Mouse (Mus musculus): ENCODE results near the gene Uggt2. TPM values are rescaled to one million over a fixed set of nuclear protein-coding genes. Genes with fewer than 3 reads are reported as not detected.

Uggt2 gene
- polyA plus RNA-seq, 1 experiment from 2014 or later: 5.9 TPM

DNA sequence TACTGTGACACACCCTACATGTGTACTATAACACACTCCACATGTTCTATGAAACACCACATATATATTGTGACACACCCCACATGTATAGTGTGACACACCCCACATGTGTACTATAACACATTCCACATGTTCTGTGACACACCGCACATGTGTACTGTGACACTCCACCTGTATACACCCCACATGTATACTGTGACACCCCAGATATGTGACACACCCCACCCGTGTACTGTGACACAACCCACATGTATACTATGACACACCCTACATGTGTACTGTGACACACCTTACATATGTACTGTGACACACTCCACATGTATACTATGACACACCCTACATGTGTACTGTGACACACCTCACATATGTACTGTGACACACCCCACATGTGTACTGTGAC is 28.1 kb upstream of the Uggt2 start:
- H3K27ac ChIP-seq (ENCODE audit: low read length): no peak overlapping the region
- no peaks in the 10 kb centered on the region for H3K4me1 ChIP-seq (ENCODE audit: insufficient read depth, low read depth, low read length)
- ATAC-seq: no peak
- no peak overlapping the region for H3K9ac ChIP-seq (replicated peaks; ENCODE audit: low read depth)
- H3K4me2 ChIP-seq (replicated peaks; ENCODE audit: low read depth, low read length): no peak overlapping the region
- H3K27me3 ChIP-seq (replicated peaks; ENCODE audit: insufficient read depth, low read length): no peaks in the 10 kb centered on the region
- TF ChIP-seq CTCF (IDR thresholded peaks at IDR 0.05) (no peak), EP300 (IDR thresholded peaks at IDR 0.05) (no peak)
- H3K4me3 ChIP-seq (ENCODE audit: low read depth, low read length): no peak overlapping the region
- no peaks in the 10 kb centered on the region for H3K9me3 ChIP-seq (ENCODE audit: low read length)
- no peaks in the 10 kb centered on the region for H3K36me3 ChIP-seq (ENCODE audit: insufficient read depth, low read length)
- 90% methylated on average over 2 of the region's 2 CpGs for WGBS
- no peak for DNase-seq (ENCODE audit: low spot score)

- H3K4me3 ChIP-seq (ENCODE audit: low read depth, low read length): no peak overlapping the region
- no peak overlapping the region for H3K9ac ChIP-seq (replicated peaks; ENCODE audit: low read depth)
- 64% methylated on average over 4 of the region's 4 CpGs for WGBS
- H3K36me3 ChIP-seq (ENCODE audit: insufficient read depth, low read length): no peaks in the 10 kb centered on the region
- no peak overlapping the region for H3K4me2 ChIP-seq (replicated peaks; ENCODE audit: low read depth, low read length)
- no peaks in the 10 kb centered on the region for H3K9me3 ChIP-seq (ENCODE audit: low read length)
- DNase-seq (ENCODE audit: low spot score): no peak
- no peak overlapping the region for H3K27ac ChIP-seq (ENCODE audit: low read length)
- no peak for TF ChIP-seq CTCF (IDR thresholded peaks at IDR 0.05)
- TF ChIP-seq EP300 (IDR thresholded peaks at IDR 0.05): no peak
- H3K27me3 ChIP-seq (replicated peaks; ENCODE audit: insufficient read depth, low read length): no peaks in the 10 kb centered on the region
- H3K4me1 ChIP-seq (ENCODE audit: insufficient read depth, low read depth, low read length): no peaks in the 10 kb centered on the region
- ATAC-seq: no peak
Observed at GRCm38 (mm10) chr14:119125840-119126239, 26.6 kb upstream of the Uggt2 start.

GRCm38 (mm10) chr14:119124061-119124460 is 24.8 kb upstream of the Uggt2 start:
- Histone ChIP-seq H3K36me3 (ENCODE audit: insufficient read depth, low read length) (no peaks in the 10 kb centered on the region), H3K27me3 (replicated peaks; ENCODE audit: insufficient read depth, low read length) (no peaks in the 10 kb centered on the region), H3K4me2 (replicated peaks; ENCODE audit: low read depth, low read length) (peak overlapping the region; percentile 51; the same call in 1 of the 2 replicates), H3K27ac (ENCODE audit: low read length) (no peak overlapping the region), H3K9ac (replicated peaks; ENCODE audit: low read depth) (no peak overlapping the region), H3K9me3 (ENCODE audit: low read length) (no peaks in the 10 kb centered on the region), H3K4me1 (ENCODE audit: insufficient read depth, low read depth, low read length) (no peaks in the 10 kb centered on the region), H3K4me3 (ENCODE audit: low read depth, low read length) (peak overlapping the region; percentile 23; the same call in 1 of the 2 replicates)
- ATAC-seq (peak; percentile 68), DNase-seq (ENCODE audit: low spot score) (peak; percentile 57)
- WGBS: 29% methylated on average over 3 of the region's 3 CpGs
- TF ChIP-seq CTCF (IDR thresholded peaks at IDR 0.05) (peak; percentile 72), EP300 (IDR thresholded peaks at IDR 0.05) (no peak)

- H3K4me1 ChIP-seq (ENCODE audit: insufficient read depth, low read depth, low read length): no peaks in the 10 kb centered on the region
- H3K36me3 ChIP-seq (ENCODE audit: insufficient read depth, low read length): no peaks in the 10 kb centered on the region
- WGBS: 7% methylated on average over 12 of the region's 12 CpGs
- DNase-seq (ENCODE audit: low spot score) (peak; percentile 49), ATAC-seq (peak; percentile 26; the same call in 1 of the 2 replicates)
- no peaks in the 10 kb centered on the region for H3K27me3 ChIP-seq (replicated peaks; ENCODE audit: insufficient read depth, low read length)
- no peak overlapping the region for H3K9ac ChIP-seq (replicated peaks; ENCODE audit: low read depth)
- H3K4me3 ChIP-seq (ENCODE audit: low read depth, low read length): peak overlapping the region; percentile 23; the same call in 1 of the 2 replicates
- TF ChIP-seq EP300 (IDR thresholded peaks at IDR 0.05) (no peak), CTCF (IDR thresholded peaks at IDR 0.05) (no peak)
- no peak overlapping the region for H3K27ac ChIP-seq (ENCODE audit: low read length)
- H3K9me3 ChIP-seq (ENCODE audit: low read length): no peaks in the 10 kb centered on the region
- H3K4me2 ChIP-seq (replicated peaks; ENCODE audit: low read depth, low read length): peak overlapping the region; percentile 51
Observed at GRCm38 (mm10) chr14:119123582-119123981, 24.4 kb upstream of the Uggt2 start.

DNA sequence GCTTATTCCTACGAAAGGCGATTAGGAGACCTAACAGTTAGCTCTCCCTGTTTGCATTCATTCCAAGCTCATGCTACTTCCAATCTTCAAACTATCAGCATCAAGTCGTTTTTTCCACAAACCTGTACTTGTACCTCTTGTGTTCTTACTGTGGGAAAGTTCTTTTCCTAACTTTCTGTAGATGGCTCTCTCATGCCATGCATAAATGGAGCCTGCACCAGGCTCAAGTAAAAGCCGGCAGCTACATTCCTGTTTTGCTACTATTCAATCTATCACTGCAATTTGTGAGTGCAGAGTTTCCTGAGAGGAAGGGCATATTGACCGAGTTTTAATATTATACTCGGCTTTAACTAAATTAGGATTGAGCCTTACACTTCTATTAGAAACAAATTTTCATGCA is 13.3 kb upstream of the Uggt2 start:
- DNase-seq (ENCODE audit: low spot score) (no peak), ATAC-seq (no peak)
- H3K27ac ChIP-seq (ENCODE audit: low read length): no peak overlapping the region
- H3K36me3 ChIP-seq (ENCODE audit: insufficient read depth, low read length): no peaks in the 10 kb centered on the region
- H3K4me1 ChIP-seq (ENCODE audit: insufficient read depth, low read depth, low read length): no peaks in the 10 kb centered on the region
- no peak overlapping the region for H3K4me3 ChIP-seq (ENCODE audit: low read depth, low read length)
- H3K9me3 ChIP-seq (ENCODE audit: low read length): no peaks in the 10 kb centered on the region
- no peaks in the 10 kb centered on the region for H3K27me3 ChIP-seq (replicated peaks; ENCODE audit: insufficient read depth, low read length)
- TF ChIP-seq EP300 (IDR thresholded peaks at IDR 0.05) (no peak), CTCF (IDR thresholded peaks at IDR 0.05) (no peak)
- 59% methylated on average over 6 of the region's 6 CpGs for WGBS
- no peak overlapping the region for H3K4me2 ChIP-seq (replicated peaks; ENCODE audit: low read depth, low read length)
- no peak overlapping the region for H3K9ac ChIP-seq (replicated peaks; ENCODE audit: low read depth)

- Histone ChIP-seq H3K9me3 (ENCODE audit: low read length) (no peaks in the 10 kb centered on the region), H3K36me3 (ENCODE audit: insufficient read depth, low read length) (no peaks in the 10 kb centered on the region), H3K27me3 (replicated peaks; ENCODE audit: insufficient read depth, low read length) (no peaks in the 10 kb centered on the region), H3K4me1 (ENCODE audit: insufficient read depth, low read depth, low read length) (no peaks in the 10 kb centered on the region), H3K9ac (replicated peaks; ENCODE audit: low read depth) (no peak overlapping the region), H3K27ac (ENCODE audit: low read length) (no peak overlapping the region), H3K4me2 (replicated peaks; ENCODE audit: low read depth, low read length) (no peak overlapping the region), H3K4me3 (ENCODE audit: low read depth, low read length) (no peak overlapping the region)
- peak; percentile 51 for DNase-seq (ENCODE audit: low spot score)
- peak; percentile 72 for ATAC-seq
- TF ChIP-seq EP300 (IDR thresholded peaks at IDR 0.05): no peak
- peak; percentile 54 for TF ChIP-seq CTCF (IDR thresholded peaks at IDR 0.05)
- WGBS: 56% methylated on average over 3 of the region's 3 CpGs
Observed at GRCm38 (mm10) chr14:119109776-119110218, 10.6 kb upstream of the Uggt2 start.
